Mouse (Mus musculus): ENCODE results near the gene Tfpi. TPM values are rescaled to one million over a fixed set of nuclear protein-coding genes. Genes with fewer than 3 reads are reported as not detected.
A peak's percentile ranks its signal among the peaks of the same experiment; 100 is the strongest.
"Not testable (repeated sequence)": the region's sequence is repeated elsewhere in the genome, so short reads cannot be mapped to it uniquely, and the experiment has no call there.

The Tfpi gene
- polyA plus RNA-seq, 1 experiment from 2014 or later: 22.8 TPM

DNA sequence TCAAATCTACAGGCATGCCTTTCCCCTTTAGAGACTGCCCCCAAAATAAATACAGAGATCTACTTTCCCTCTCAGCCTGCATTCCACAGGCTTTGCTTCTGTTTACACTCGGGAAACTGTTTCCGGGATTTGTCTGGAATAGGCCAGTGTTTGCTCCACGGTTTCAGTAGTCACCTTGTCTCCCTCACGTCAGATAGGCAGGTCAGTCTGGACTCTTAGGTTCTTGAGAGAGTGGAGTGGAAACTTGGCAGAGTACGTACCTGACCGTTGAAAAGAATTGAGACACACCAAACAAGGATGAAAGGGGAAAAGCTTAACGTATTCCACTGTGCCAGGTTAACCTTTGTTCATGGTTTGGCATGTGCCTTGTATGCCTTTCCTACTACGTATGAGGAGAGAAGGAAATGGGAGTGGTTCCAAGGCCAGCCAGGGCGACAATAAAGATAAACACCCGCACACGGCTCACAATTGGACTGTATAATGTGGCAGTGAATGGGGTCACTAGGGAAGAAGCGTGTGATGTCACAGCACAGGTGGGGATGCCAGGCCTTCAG is 43.0 kb upstream of the Tfpi start:
- H3K4me1 ChIP-seq (replicated peaks; ENCODE audit: control insufficient read depth, insufficient read depth): peaks cover 3% of the 10 kb centered on the region; the same call in 1 of the 2 replicates
- H3K4me2 ChIP-seq (replicated peaks; ENCODE audit: low read depth): peak overlapping the region; percentile 30
- peak; percentile 80 for DNase-seq (ENCODE audit: low spot score)
- no peak overlapping the region for H3K9ac ChIP-seq (ENCODE audit: low read length)
- H3K27ac ChIP-seq (replicated peaks): peak overlapping the region; percentile 88
- H3K36me3 ChIP-seq (ENCODE audit: control insufficient read depth, insufficient read depth, low read length): no peaks in the 10 kb centered on the region
- ATAC-seq (ENCODE audit: low FRiP score, low TSS enrichment): peak; percentile 94
- TF ChIP-seq EP300 (optimal IDR thresholded peaks at IDR 0.05): no peak
- TF ChIP-seq CTCF (IDR thresholded peaks at IDR 0.05; ENCODE audit: low read depth): no peak
- H3K4me3 ChIP-seq (ENCODE audit: low read depth, low read length): no peak overlapping the region
- H3K27me3 ChIP-seq (ENCODE audit: control insufficient read depth, insufficient read depth, low read length): no peaks in the 10 kb centered on the region
- 17% methylated on average over 12 of the region's 12 CpGs for WGBS
- no peaks in the 10 kb centered on the region for H3K9me3 ChIP-seq (ENCODE audit: control insufficient read depth, low read length)

DNA sequence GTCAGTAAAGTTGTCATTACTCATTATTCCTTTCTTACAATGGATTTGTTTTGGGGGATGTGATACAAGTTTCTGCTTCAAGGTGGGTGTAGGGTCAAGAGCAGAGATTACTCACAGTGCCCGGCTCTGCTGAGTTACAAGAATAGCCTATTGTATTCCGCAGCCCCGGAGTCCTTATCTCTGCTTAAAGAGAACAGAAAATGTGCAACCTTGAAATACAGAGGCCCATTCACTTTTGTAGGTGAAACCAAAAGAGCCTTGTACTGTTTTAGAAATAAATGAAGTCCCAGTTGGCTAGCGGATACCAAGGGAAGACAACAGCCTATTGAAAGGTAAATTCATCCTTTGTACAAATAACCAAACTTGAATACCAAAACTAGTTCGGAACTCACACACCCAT is 42.2 kb upstream of the Tfpi start:
- DNase-seq (ENCODE audit: low spot score): peak; percentile 35
- no peak overlapping the region for H3K9ac ChIP-seq (ENCODE audit: low read length)
- no peaks in the 10 kb centered on the region for H3K9me3 ChIP-seq (ENCODE audit: control insufficient read depth, low read length)
- WGBS: 44% methylated on average over 5 of the region's 5 CpGs
- TF ChIP-seq CTCF (IDR thresholded peaks at IDR 0.05; ENCODE audit: low read depth) (no peak), EP300 (optimal IDR thresholded peaks at IDR 0.05) (no peak)
- H3K27ac ChIP-seq (replicated peaks): peak overlapping the region; percentile 88
- no peaks in the 10 kb centered on the region for H3K27me3 ChIP-seq (ENCODE audit: control insufficient read depth, insufficient read depth, low read length)
- H3K36me3 ChIP-seq (ENCODE audit: control insufficient read depth, insufficient read depth, low read length): no peaks in the 10 kb centered on the region
- H3K4me3 ChIP-seq (ENCODE audit: low read depth, low read length): no peak overlapping the region
- H3K4me1 ChIP-seq (replicated peaks; ENCODE audit: control insufficient read depth, insufficient read depth): peaks cover 3% of the 10 kb centered on the region; the same call in 1 of the 2 replicates
- peak; percentile 47 for ATAC-seq (ENCODE audit: low FRiP score, low TSS enrichment)
- peak overlapping the region; percentile 30; the same call in 1 of the 2 replicates for H3K4me2 ChIP-seq (replicated peaks; ENCODE audit: low read depth)

DNA sequence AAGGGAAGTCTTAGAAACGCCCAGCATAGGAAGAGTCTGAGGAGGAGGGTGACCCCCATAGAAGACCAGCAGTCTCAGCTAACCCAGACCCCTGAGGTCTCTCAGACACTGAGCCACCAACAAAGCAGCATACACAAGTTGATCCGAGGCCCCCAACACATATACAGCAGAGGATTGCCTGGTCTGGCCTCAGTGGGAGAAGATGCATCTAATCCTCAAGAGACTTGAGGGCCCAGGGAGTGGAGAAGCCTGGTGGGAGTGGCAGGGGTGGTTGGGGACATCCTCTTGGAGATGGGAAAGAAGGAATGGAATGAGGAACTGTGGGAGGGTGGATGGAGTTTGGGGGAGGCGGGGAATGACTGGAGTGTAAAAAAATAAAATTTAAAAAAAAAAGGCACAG is 36.7 kb upstream of the Tfpi start:
- TF ChIP-seq CTCF (IDR thresholded peaks at IDR 0.05; ENCODE audit: low read depth): no peak
- no peak for TF ChIP-seq EP300 (optimal IDR thresholded peaks at IDR 0.05)
- ATAC-seq (ENCODE audit: low FRiP score, low TSS enrichment) (no peak), DNase-seq (ENCODE audit: low spot score) (no peak)
- no peaks in the 10 kb centered on the region for H3K4me1 ChIP-seq (replicated peaks; ENCODE audit: control insufficient read depth, insufficient read depth)
- 81% methylated on average over 3 of the region's 3 CpGs for WGBS
- no peak overlapping the region for H3K4me3 ChIP-seq (ENCODE audit: low read depth, low read length)
- H3K36me3 ChIP-seq (ENCODE audit: control insufficient read depth, insufficient read depth, low read length): no peaks in the 10 kb centered on the region
- H3K4me2 ChIP-seq (replicated peaks; ENCODE audit: low read depth): no peak overlapping the region
- no peak overlapping the region for H3K9ac ChIP-seq (ENCODE audit: low read length)
- H3K27me3 ChIP-seq (ENCODE audit: control insufficient read depth, insufficient read depth, low read length): no peaks in the 10 kb centered on the region
- H3K9me3 ChIP-seq (ENCODE audit: control insufficient read depth, low read length): no peaks in the 10 kb centered on the region
- H3K27ac ChIP-seq (replicated peaks): no peak overlapping the region

- H3K4me1 ChIP-seq (replicated peaks; ENCODE audit: control insufficient read depth, insufficient read depth): no peaks in the 10 kb centered on the region
- H3K27me3 ChIP-seq (ENCODE audit: control insufficient read depth, insufficient read depth, low read length): no peaks in the 10 kb centered on the region
- 54% methylated on average over 2 of the region's 2 CpGs for WGBS
- no peaks in the 10 kb centered on the region for H3K9me3 ChIP-seq (ENCODE audit: control insufficient read depth, low read length)
- no peaks in the 10 kb centered on the region for H3K36me3 ChIP-seq (ENCODE audit: control insufficient read depth, insufficient read depth, low read length)
- ATAC-seq (ENCODE audit: low FRiP score, low TSS enrichment): 0 out of 2 replicates have a peak, but pooled peaks have one; percentile 25
- H3K4me3 ChIP-seq (ENCODE audit: low read depth, low read length): no peak overlapping the region
- no peak overlapping the region for H3K9ac ChIP-seq (ENCODE audit: low read length)
- H3K4me2 ChIP-seq (replicated peaks; ENCODE audit: low read depth): no peak overlapping the region
- no peak overlapping the region for H3K27ac ChIP-seq (replicated peaks)
- DNase-seq (ENCODE audit: low spot score): no peak
- TF ChIP-seq CTCF (IDR thresholded peaks at IDR 0.05; ENCODE audit: low read depth): no peak
- no peak for TF ChIP-seq EP300 (optimal IDR thresholded peaks at IDR 0.05)
These were observed 34.9 kb upstream of the Tfpi start for GRCm38 (mm10) chr2:84511508-84511907.

DNA sequence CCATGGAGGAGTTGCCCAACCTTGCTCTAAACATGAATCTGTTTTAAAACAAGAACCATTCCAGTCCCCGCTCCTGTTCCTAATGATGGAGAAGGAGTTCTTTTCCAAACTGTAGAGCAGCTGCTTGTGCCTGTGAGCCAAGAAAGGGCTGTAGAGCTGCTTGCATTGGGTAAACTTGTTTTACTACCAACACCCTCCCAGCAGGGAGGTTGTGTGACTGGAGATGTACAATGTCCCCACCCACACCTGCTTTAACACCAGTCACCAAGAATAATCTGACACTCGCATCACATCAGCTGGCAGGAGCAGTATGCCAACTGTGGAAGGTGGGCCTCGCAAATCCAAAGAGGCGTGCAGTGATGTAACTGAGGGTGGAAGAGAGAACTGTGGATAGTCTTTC is 34.5 kb upstream of the Tfpi start:
- ATAC-seq (ENCODE audit: low FRiP score, low TSS enrichment) (no peak), DNase-seq (ENCODE audit: low spot score) (no peak)
- Histone ChIP-seq H3K36me3 (ENCODE audit: control insufficient read depth, insufficient read depth, low read length) (no peaks in the 10 kb centered on the region), H3K4me2 (replicated peaks; ENCODE audit: low read depth) (no peak overlapping the region), H3K27ac (replicated peaks) (no peak overlapping the region), H3K4me1 (replicated peaks; ENCODE audit: control insufficient read depth, insufficient read depth) (no peaks in the 10 kb centered on the region), H3K9ac (ENCODE audit: low read length) (no peak overlapping the region), H3K4me3 (ENCODE audit: low read depth, low read length) (no peak overlapping the region), H3K27me3 (ENCODE audit: control insufficient read depth, insufficient read depth, low read length) (no peaks in the 10 kb centered on the region), H3K9me3 (ENCODE audit: control insufficient read depth, low read length) (no peaks in the 10 kb centered on the region)
- WGBS: 74% methylated on average over 4 of the region's 4 CpGs
- TF ChIP-seq CTCF (IDR thresholded peaks at IDR 0.05; ENCODE audit: low read depth) (no peak), EP300 (optimal IDR thresholded peaks at IDR 0.05) (no peak)

- H3K9me3 ChIP-seq (ENCODE audit: control insufficient read depth, low read length); H3K4me1 ChIP-seq (replicated peaks; ENCODE audit: control insufficient read depth, insufficient read depth); H3K4me2 ChIP-seq (replicated peaks; ENCODE audit: low read depth); H3K4me3 ChIP-seq (ENCODE audit: low read depth, low read length); H3K36me3 ChIP-seq (ENCODE audit: control insufficient read depth, insufficient read depth, low read length); H3K27me3 ChIP-seq (ENCODE audit: control insufficient read depth, insufficient read depth, low read length); H3K9ac ChIP-seq (ENCODE audit: low read length): not testable (repeated sequence)
- 42% methylated on average over 5 of the region's 11 CpGs for WGBS
- H3K27ac ChIP-seq (replicated peaks): peak overlapping the region; percentile 45; the same call in 1 of the 2 replicates
- peak; percentile 40 for TF ChIP-seq CTCF (IDR thresholded peaks at IDR 0.05; ENCODE audit: low read depth)
- DNase-seq (ENCODE audit: low spot score) (peak; percentile 24), ATAC-seq (ENCODE audit: low FRiP score, low TSS enrichment) (peak; percentile 42; the same call in 1 of the 2 replicates)
These were observed 28.4 kb upstream of the Tfpi start for GRCm38 (mm10) chr2:84504954-84505394.

All from stomach, postnatal 0 days (tissue).